Comparison of ENCODE assay signal across 7 mouse cellular contexts in genomic region chr10:53750275-53750954, GRCm38 (mm10). TPM values are rescaled to one million over a fixed set of nuclear protein-coding genes. Genes with fewer than 3 reads are reported as not detected.
DNase-seq lines count a peak whose midpoint lies in the region; ATAC-seq and TF ChIP-seq lines count a peak whose summit lies in the region.

No protein-coding gene starts in this region.

- 8% methylated on average over 38 of the region's 39 CpGs for WGBS in lung, postnatal 0 days
- WGBS in forebrain, postnatal 0 days, result 5% methylated on average over 39 of the region's 39 CpGs

- no peak for TF ChIP-seq CTCF in lung, postnatal 0 days (IDR thresholded peaks at IDR 0.05)
- no peak for TF ChIP-seq CTCF in forebrain, postnatal 0 days (IDR thresholded peaks at IDR 0.05; ENCODE audit: low read depth)

- H3K9me3 ChIP-seq in lung, postnatal 0 days (ENCODE audit: low read length), result no peaks in the 10 kb centered on the region
- no peaks in the 10 kb centered on the region for H3K9me3 ChIP-seq in forebrain, postnatal 0 days (ENCODE audit: low read length)

- peak; percentile 16; the same call in 1 of the 2 replicates for ATAC-seq in lung, postnatal 0 days
- ATAC-seq in common myeloid progenitor, adult 5-6 weeks (replicated peaks; ENCODE audit: low read depth, poor library complexity, severe bottlenecking), result peak; percentile 46; the same call in 1 of the 2 replicates
- ATAC-seq in forebrain, postnatal 0 days, result peak; percentile 47
- ATAC-seq in megakaryocyte-erythroid progenitor cell, adult 5-6 weeks (replicated peaks; ENCODE audit: low FRiP score, low TSS enrichment, poor library complexity, severe bottlenecking), result peak; percentile 27; the same call in 1 of the 2 replicates

- peak overlapping the region; percentile 96 for H3K4me2 ChIP-seq in lung, postnatal 0 days (replicated peaks; ENCODE audit: low read depth, low read length)
- peak overlapping the region; percentile 93 for H3K4me2 ChIP-seq in forebrain, postnatal 0 days (ENCODE audit: low read depth)

- no peak for TF ChIP-seq EP300 in lung, postnatal 0 days (IDR thresholded peaks at IDR 0.05)

- no peaks in the 10 kb centered on the region for H3K36me3 ChIP-seq in lung, postnatal 0 days (ENCODE audit: insufficient read depth, low read length)
- no peaks in the 10 kb centered on the region for H3K36me3 ChIP-seq in forebrain, postnatal 0 days (ENCODE audit: insufficient read depth)

- no peaks in the 10 kb centered on the region for H3K4me1 ChIP-seq in lung, postnatal 0 days (ENCODE audit: insufficient read depth, low read depth, low read length)
- H3K4me1 ChIP-seq in forebrain, postnatal 0 days (ENCODE audit: insufficient read depth), result 0 out of 2 replicates have a peak, but pooled peaks cover 6% of the 10 kb centered on the region

- no peaks in the 10 kb centered on the region; the same call in 1 of the 2 replicates for H3K27me3 ChIP-seq in lung, postnatal 0 days (replicated peaks; ENCODE audit: insufficient read depth, low read length)
- H3K27me3 ChIP-seq in forebrain, postnatal 0 days (ENCODE audit: insufficient read depth, low read length), result no peaks in the 10 kb centered on the region

- H3K27ac ChIP-seq in lung, postnatal 0 days (ENCODE audit: low read length), result no peak overlapping the region
- 0 out of 2 replicates have a peak overlapping the region, but pooled peaks have one; percentile 70 for H3K27ac ChIP-seq in forebrain, postnatal 0 days (ENCODE audit: low read depth, low read length)

- DNase-seq in lung, postnatal 0 days (ENCODE audit: low spot score), result peak; percentile 14
- no peak for DNase-seq in lung, postnatal 36 days
- DNase-seq in forebrain, postnatal 0 days, result peak; percentile 32
- DNase-seq in kidney, adult 8-10 months, result peak; percentile 42 to 49
- DNase-seq in testis, postnatal 10 days (ENCODE audit: low spot score), result peak; percentile 43

- H3K4me3 ChIP-seq in lung, postnatal 0 days (ENCODE audit: low read depth, low read length), result peak overlapping the region; percentile 68
- peak overlapping the region; percentile 82 for H3K4me3 ChIP-seq in forebrain, postnatal 0 days (ENCODE audit: low read depth, low read length)

- H3K9ac ChIP-seq in lung, postnatal 0 days (replicated peaks; ENCODE audit: low read depth), result peak overlapping the region; percentile 23; the same call in 1 of the 2 replicates
- H3K9ac ChIP-seq in forebrain, postnatal 0 days, result peak overlapping the region; percentile 77

RNA-seq across cellular contexts. Expression of gene Fam184a, which starts 0.5 kb away (rescaled TPM):
- 6.4 TPM in 2 replicates for polyA plus RNA-seq in lung, postnatal 0 days (2015; fragmentation: Nextera tagmentation; extraction: Ambion mirVana)
- 11.1 and 11.9 TPM in 2 replicates for total RNA-seq in common myeloid progenitor, adult 5-6 weeks (2017)
- 20.3 and 20.5 TPM in 2 replicates for total RNA-seq in forebrain, postnatal 0 days (2014; rRNA removed)
- polyA plus RNA-seq in forebrain, postnatal 0 days (2015; fragmentation: Nextera tagmentation; extraction: Ambion mirVana), result 6.3 and 10.3 TPM in 2 replicates
- 2.0 and 3.2 TPM in 2 replicates for total RNA-seq in megakaryocyte-erythroid progenitor cell, adult 5-6 weeks (2014; fragmentation: Nextera tagmentation)
- 4.5 and 14.9 TPM in 2 replicates for total RNA-seq in megakaryocyte-erythroid progenitor cell, adult 5-6 weeks (2017)
